Mouse (Mus musculus) splenic B cell, adult 2 months (primary cell): ENCODE data around the gene Akap13.

Source experiments
- DNase-seq: peaks from one replicate; pipeline ENCODE4 v3.0.0-alpha.2; 2011; ENCODE audit warnings: low read depth, low spot score
- H3K27me3 ChIP-seq: 2 replicates; pipeline ENCODE4 v1.6.1; 2012; ENCODE audit warnings: mild to moderate bottlenecking, low read length, moderate library complexity, mixed read lengths; ENCODE audit not compliant: control insufficient read depth, poor library complexity, insufficient read depth, severe bottlenecking
- H3K36me3 ChIP-seq: 2 replicates; pipeline ENCODE4 v1.6.1; 2012; ENCODE audit warnings: mild to moderate bottlenecking, low read length, moderate library complexity, mixed read lengths; ENCODE audit not compliant: control insufficient read depth, poor library complexity, insufficient read depth, severe bottlenecking

Gene Akap13

GRCm38 (mm10) chr7:75553002-75553666, 97.8 kb downstream of the Akap13 start:
- Histone ChIP-seq H3K36me3 (no peaks in the 10 kb centered on the region), H3K27me3 (no peaks in the 10 kb centered on the region)
- DNase-seq = no peak

GRCm38 (mm10) chr7:75553667-75554045, 98.3 kb downstream of the Akap13 start:
- peak; percentile 33 for DNase-seq
- no peaks in the 10 kb centered on the region for H3K36me3 ChIP-seq
- no peaks in the 10 kb centered on the region for H3K27me3 ChIP-seq

DNA sequence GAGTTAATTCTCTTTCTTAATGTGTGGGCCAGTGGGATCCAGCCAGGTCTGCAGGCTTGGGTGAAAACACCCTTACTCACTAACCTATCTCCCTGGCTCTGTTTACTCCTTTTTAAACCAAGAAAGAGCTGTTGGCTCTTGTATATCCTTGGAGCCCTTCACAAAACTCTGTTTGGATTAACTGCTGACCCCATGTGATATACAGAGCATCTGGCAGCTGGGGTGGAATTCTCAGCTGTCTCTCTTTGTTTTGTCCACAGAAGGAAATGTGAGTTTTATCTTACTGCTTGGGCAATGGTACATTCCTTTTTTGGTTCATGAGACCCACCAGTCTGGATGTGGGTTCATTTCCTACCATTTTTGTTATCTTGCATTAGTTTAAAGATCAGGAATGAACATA, 98.7 kb downstream of the Akap13 start:
- no peak for DNase-seq
- no peaks in the 10 kb centered on the region for H3K27me3 ChIP-seq
- H3K36me3 ChIP-seq = no peaks in the 10 kb centered on the region

DNA sequence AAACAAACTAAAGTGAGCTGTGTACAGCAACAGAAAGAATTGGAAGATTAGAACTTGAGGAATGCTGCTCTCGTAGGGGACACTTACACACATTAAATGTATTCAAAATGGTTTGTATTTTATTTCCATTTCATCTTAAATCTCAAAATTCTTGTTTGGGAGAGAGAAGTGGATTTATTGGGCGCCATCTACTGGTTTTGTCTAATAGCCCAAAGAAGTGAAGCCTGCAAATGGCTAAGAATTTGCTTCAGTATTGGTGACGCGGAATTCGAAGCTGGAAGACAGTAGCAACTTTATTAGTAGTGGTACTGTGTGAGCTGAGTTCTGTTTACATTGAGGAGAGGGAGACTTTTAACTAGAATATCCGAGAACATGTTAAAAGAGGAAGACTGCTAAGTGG, 100.6 kb downstream of the Akap13 start:
- Histone ChIP-seq H3K36me3 (no peaks in the 10 kb centered on the region), H3K27me3 (no peaks in the 10 kb centered on the region)
- peak; percentile 60 for DNase-seq

- Histone ChIP-seq H3K27me3 (no peaks in the 10 kb centered on the region), H3K36me3 (no peaks in the 10 kb centered on the region)
- DNase-seq = no peak
Measured at GRCm38 (mm10) chr7:75558225-75558624, 102.9 kb downstream of the Akap13 start.

GRCm38 (mm10) chr7:75559119-75559518, 103.8 kb downstream of the Akap13 start:
- no peaks in the 10 kb centered on the region for H3K36me3 ChIP-seq
- DNase-seq = no peak
- H3K27me3 ChIP-seq = no peaks in the 10 kb centered on the region

DNA sequence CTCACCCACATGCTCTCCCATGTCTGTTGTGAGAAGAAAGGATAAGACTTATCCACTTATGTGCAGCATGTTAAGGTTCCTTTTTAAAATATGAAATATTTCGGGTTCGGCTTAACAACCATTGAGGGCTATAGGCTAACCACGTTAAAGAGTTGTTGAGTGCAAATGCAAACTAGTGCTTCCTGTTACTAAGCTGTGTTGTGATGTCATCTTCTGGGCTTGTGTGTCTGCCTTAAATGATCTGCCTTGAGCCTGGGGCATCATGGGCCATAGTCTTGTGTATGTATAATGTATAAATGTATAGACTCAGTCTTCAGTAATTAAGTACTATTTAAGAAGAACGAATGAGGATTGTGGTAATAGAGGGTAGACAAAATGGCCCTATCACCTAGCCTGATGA, 104.6 kb downstream of the Akap13 start:
- peak; percentile 32 for DNase-seq

DNA sequence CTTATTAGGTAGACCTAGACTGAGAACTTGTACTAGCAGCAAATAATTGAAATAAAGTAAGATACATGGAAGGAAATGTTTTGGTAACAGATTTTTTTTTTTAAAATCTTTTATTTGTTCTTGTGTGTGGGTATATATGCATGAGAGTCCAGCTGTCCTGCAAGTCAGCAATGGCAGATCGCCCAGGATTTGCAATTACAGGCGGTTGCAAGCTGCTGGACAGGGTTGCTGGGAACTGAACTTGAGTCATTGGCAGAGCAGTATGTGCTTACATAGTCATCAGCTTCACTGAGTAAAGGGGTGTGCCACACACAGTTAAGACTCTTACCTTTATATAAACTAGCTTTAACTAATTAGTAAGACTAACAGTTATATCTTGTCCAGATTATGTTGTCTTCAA, 105.2 kb downstream of the Akap13 start:
- Histone ChIP-seq H3K27me3 (no peaks in the 10 kb centered on the region), H3K36me3 (no peaks in the 10 kb centered on the region)
- no peak for DNase-seq

More for the DNA sequence above, 104.6 kb downstream of the Akap13 start:
- no peaks in the 10 kb centered on the region for H3K27me3 ChIP-seq
- H3K36me3 ChIP-seq = no peaks in the 10 kb centered on the region

DNA sequence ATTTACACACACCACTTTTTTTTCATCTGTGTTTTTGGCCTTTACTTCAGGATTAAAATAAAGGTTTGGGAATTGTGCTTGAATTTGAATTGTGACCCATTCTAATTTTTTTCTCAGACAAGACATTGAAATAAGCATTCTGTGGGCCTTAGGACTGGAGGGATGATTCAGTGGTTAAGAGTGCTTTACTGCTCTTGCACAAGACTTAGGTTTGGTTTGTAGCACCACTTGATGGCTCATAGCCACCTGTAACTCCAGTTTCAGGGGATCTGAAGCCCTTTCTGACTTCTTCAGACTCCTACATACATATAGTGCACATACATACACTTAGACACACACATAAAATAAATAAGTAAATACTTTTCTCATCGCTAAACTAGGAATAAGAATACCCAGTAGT, 105.8 kb downstream of the Akap13 start:
- DNase-seq = no peak
- no peaks in the 10 kb centered on the region for H3K36me3 ChIP-seq
- no peaks in the 10 kb centered on the region for H3K27me3 ChIP-seq

DNA sequence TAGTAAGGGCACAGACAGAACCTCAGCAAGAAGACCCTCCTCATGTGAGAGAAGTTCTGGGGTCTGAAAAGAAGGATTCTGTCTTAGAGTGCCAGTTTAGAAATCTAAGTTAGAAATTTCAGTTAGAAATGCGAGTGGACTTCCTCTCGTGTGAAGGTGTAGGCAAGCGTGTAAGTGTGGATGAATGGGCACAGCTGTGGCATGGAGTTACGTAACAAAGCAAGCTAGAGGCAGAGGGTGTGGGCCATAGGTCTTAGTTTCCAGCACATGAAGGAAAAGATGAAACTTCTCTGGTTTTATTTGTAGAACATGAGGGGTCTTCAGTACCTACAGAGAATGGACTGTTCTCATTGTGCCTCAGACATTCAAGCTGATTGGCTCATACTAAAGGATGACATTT, 112.9 kb downstream of the Akap13 start:
- no peaks in the 10 kb centered on the region for H3K36me3 ChIP-seq
- DNase-seq = peak; percentile 23
- H3K27me3 ChIP-seq = no peaks in the 10 kb centered on the region

DNA sequence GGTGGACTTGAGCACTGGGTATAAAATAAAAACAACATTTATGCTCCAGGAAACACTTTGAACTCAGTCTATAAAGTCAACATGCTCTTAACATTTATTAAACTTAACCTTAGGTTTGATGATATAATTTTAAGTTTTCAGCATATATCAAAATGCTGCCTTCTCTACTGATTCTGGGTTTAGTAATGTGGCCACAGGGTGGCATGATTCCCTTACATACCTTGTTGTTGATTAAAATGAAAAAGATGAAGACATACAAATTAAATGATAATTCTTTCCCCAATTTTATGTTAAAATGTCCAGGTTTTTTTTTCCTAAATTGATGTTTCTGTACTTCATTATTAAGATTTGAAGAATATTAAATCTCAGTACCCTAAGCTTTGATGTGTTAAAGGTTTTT, 113.5 kb downstream of the Akap13 start:
- H3K36me3 ChIP-seq = no peaks in the 10 kb centered on the region
- H3K27me3 ChIP-seq = no peaks in the 10 kb centered on the region
- DNase-seq = peak; percentile 72

DNA sequence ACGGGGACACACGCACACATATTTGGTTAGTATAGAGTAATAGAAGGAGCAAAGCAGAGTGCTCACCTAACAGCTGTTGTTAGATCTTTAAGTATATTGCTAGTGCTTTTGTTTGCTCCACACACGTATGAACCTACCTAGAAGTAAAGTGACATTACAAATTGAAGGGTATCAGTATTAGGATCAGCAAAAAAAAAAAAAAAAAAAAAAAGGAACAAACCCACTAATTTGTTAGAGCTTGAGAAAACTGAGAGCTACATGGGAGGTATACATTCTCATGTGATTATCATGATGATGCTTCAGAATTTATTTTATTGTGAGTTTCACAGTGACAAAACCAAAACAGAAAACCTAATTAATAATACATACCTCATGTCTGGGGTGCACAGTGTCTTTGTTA, 114.9 kb downstream of the Akap13 start:
- no peak for DNase-seq
- Histone ChIP-seq H3K36me3 (no peaks in the 10 kb centered on the region), H3K27me3 (no peaks in the 10 kb centered on the region)

DNA sequence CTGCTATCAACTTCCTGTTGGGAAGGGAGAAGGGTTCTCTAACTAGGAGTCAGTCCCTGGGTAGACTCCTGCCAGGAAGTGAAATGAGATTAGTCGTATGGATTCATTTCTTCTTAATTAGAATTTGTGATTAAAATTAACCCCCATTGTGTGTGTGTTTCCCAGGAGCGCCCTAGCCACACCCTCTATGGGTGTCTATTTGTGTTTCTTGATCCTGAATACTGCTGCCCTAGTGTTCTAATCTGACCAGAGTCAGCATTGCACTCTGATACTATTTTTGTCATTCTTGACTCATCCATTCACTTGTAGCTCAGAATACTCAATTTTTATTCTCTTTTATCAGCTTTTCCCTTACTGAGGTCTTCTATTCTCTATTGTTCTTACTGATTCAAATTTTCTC, 115.7 kb downstream of the Akap13 start:
- Histone ChIP-seq H3K36me3 (no peaks in the 10 kb centered on the region), H3K27me3 (no peaks in the 10 kb centered on the region)
- DNase-seq = no peak

DNA sequence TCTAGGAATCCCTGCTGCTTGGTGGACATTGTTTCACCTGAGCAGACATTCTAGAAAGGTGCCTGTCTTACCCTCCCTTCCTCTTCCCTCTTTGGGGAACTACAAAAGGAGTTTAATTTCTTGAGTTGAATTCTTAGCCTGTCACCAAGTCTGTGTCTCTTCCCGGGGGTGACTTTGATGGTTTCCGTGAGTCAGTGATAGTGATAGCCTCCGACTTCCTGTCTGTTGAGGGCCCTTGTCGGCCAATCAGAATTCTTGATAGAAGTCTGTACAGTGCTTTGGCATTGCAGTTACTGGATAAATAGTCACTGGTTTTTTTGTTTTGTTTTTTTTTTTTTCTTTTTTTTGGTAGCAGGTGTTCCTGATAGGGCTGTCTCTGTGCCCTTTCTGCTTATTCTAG, 116.8 kb downstream of the Akap13 start:
- H3K27me3 ChIP-seq = no peaks in the 10 kb centered on the region
- peak; percentile 69 for DNase-seq
- H3K36me3 ChIP-seq = no peaks in the 10 kb centered on the region

- Histone ChIP-seq H3K36me3 (no peaks in the 10 kb centered on the region), H3K27me3 (no peaks in the 10 kb centered on the region)
- DNase-seq = peak; percentile 82
Measured at GRCm38 (mm10) chr7:75575120-75575649, 119.9 kb downstream of the Akap13 start.
